Mouse (Mus musculus): ENCODE results near the gene Gm20696. TPM values are rescaled to one million over a fixed set of nuclear protein-coding genes. Genes with fewer than 3 reads are reported as not detected.

Gene Gm20696
- total and polyA plus RNA-seq, 3 experiments: 0.59 TPM; not detected in 2

DNA sequence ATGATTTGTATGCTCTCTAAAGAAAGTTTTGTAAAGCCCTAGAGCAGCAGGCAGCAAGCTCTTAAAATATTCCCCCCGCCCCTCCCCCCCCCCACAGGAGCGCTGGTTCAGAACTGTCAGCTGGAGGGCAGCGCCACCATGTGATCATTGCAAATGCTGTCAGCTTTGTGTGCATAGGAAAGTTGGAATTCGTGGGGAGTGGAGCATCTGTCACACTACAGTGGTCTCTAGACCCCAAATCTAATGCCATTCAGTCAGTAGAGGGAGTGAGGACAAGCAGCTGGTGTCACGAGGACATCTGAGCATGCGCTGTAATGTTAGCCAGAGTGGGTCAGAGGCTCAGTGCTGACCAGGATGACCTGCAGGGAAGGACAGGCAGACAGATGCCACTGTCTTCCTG, 43.0 kb downstream of the Gm20696 start:
- H3K36me3 ChIP-seq (replicated peaks in 1 of 2; ENCODE audit: control insufficient read depth in 1 of 2, insufficient read depth in 1 of 2, low read length in 1 of 2): peaks cover 4 to 21% of the 10 kb centered on the region in 2 experiments
- H3K27me3 ChIP-seq (replicated peaks): no peaks in the 10 kb centered on the region
- peak; percentile 53 for DNase-seq (ENCODE audit: extremely low read depth)
- H3K9me3 ChIP-seq (replicated peaks; ENCODE audit: low read length): no peaks in the 10 kb centered on the region
- peak overlapping the region; percentile 35; the same call in 1 of the 2 replicates for H3K9ac ChIP-seq (ENCODE audit: insufficient read depth, low read depth)
- in situ Hi-C loops (cut with MboI; ENCODE audit: low pct_ligation_motif_present, low pct_unique_long_range_greater_than_20kb, low sequenced_read_pairs): no loop called here
- H3K79me2 ChIP-seq (replicated peaks; ENCODE audit: control insufficient read depth, extremely low read depth, insufficient read depth, poor library complexity, severe bottlenecking): no peaks in the 10 kb centered on the region
- H3K27ac ChIP-seq (ENCODE audit: insufficient read depth, low read depth): no peak overlapping the region
- peak overlapping the region; percentile 32; the same call in 1 of the 2 replicates for H3K4me2 ChIP-seq (ENCODE audit: insufficient read depth, low read depth, poor library complexity, severe bottlenecking)
- TF ChIP-seq NRF1 (IDR thresholded peaks at IDR 0.05; ENCODE audit: low read depth, low read length): no peak
- no peak for TF ChIP-seq ZC3H11A (IDR thresholded peaks at IDR 0.05; ENCODE audit: low read depth, low read length)
- TF ChIP-seq TCF12 (IDR thresholded peaks at IDR 0.05; ENCODE audit: low read depth, low read length): 0 out of 2 replicates have a peak, but pooled peaks have one; percentile 26
- TF ChIP-seq JUN (IDR thresholded peaks at IDR 0.05; ENCODE audit: insufficient read depth, low read depth, low read length): no peak
- TF ChIP-seq UBTF (IDR thresholded peaks at IDR 0.05; ENCODE audit: low read depth, low read length): no peak
- TF ChIP-seq BHLHE40 (IDR thresholded peaks at IDR 0.05; ENCODE audit: low read depth, low read length): no peak
- no peak for TF ChIP-seq ZMIZ1 (IDR thresholded peaks at IDR 0.05; ENCODE audit: low read depth, low read length)
- TF ChIP-seq TBP (conservative IDR thresholded peaks at IDR 0.05; ENCODE audit: low read depth, low read length): no peak
- no peak for TF ChIP-seq SIN3A (IDR thresholded peaks at IDR 0.05; ENCODE audit: low read length)
- TF ChIP-seq ELF1 (IDR thresholded peaks at IDR 0.05; ENCODE audit: low read depth, low read length): no peak
- no peak for TF ChIP-seq E2F4 (IDR thresholded peaks at IDR 0.05; ENCODE audit: insufficient replicate concordance, low read depth, low read length)
- 0 out of 2 replicates have a peak, but pooled peaks have one; percentile 3 for TF ChIP-seq ETS1 (conservative IDR thresholded peaks at IDR 0.05; ENCODE audit: low read depth, low read length)
- TF ChIP-seq ZNF384 (IDR thresholded peaks at IDR 0.05; ENCODE audit: low read depth, low read length): no peak
- TF ChIP-seq IRF4 (IDR thresholded peaks at IDR 0.05; ENCODE audit: low read depth, low read length): no peak
- no peak for TF ChIP-seq RCOR1 (conservative IDR thresholded peaks at IDR 0.05; ENCODE audit: low read depth, low read length)
- TF ChIP-seq PAX5 (IDR thresholded peaks at IDR 0.05; ENCODE audit: low read length): no peak
- no peak for TF ChIP-seq MXI1 (IDR thresholded peaks at IDR 0.05; ENCODE audit: low read depth, low read length)
- TF ChIP-seq MAFK (IDR thresholded peaks at IDR 0.05; ENCODE audit: insufficient replicate concordance, low read length): peak; percentile 10; the same call in 1 of the 2 replicates
- no peak for TF ChIP-seq USF1 (IDR thresholded peaks at IDR 0.05; ENCODE audit: low read depth, low read length)
- TF ChIP-seq SMC3 (IDR thresholded peaks at IDR 0.05; ENCODE audit: low read depth, low read length): peak; percentile 50
- no peak for TF ChIP-seq NELFE (IDR thresholded peaks at IDR 0.05; ENCODE audit: low read depth, low read length)
- peak; percentile 67 for TF ChIP-seq RAD21 (IDR thresholded peaks at IDR 0.05; ENCODE audit: low read depth, low read length)
- no peak for TF ChIP-seq JUND (conservative IDR thresholded peaks at IDR 0.05; ENCODE audit: low read depth, low read length)
- TF ChIP-seq ZKSCAN1 (IDR thresholded peaks at IDR 0.05; ENCODE audit: borderline replicate concordance, low read depth, low read length): no peak
- TF ChIP-seq MYC (IDR thresholded peaks at IDR 0.05; ENCODE audit: low read depth, low read length): no peak
- peak; percentile 85 for TF ChIP-seq CHD2 (IDR thresholded peaks at IDR 0.05; ENCODE audit: low read length)
- no peak for TF ChIP-seq CHD1 (IDR thresholded peaks at IDR 0.05; ENCODE audit: low read depth, low read length)
- TF ChIP-seq POLR2AphosphoS2 (IDR thresholded peaks at IDR 0.05; ENCODE audit: low read depth, low read length): no peak
- TF ChIP-seq EP300 (IDR thresholded peaks at IDR 0.05; ENCODE audit: low read length): no peak
- no peak for TF ChIP-seq USF2 (conservative IDR thresholded peaks at IDR 0.05; ENCODE audit: low read depth, low read length)
- 0 out of 2 replicates have a peak, but pooled peaks have one; percentile 37 for TF ChIP-seq MAX (IDR thresholded peaks at IDR 0.05; ENCODE audit: low read length)
- peak; percentile 90 for TF ChIP-seq MAZ (IDR thresholded peaks at IDR 0.05; ENCODE audit: low read depth, low read length)
- TF ChIP-seq GABPA (IDR thresholded peaks at IDR 0.05; ENCODE audit: insufficient replicate concordance, low read depth, low read length): no peak
- TF ChIP-seq HCFC1 (IDR thresholded peaks at IDR 0.05; ENCODE audit: low read depth, low read length): no peak
- TF ChIP-seq KAT2A (IDR thresholded peaks at IDR 0.05; ENCODE audit: insufficient replicate concordance, low read length): no peak
- TF ChIP-seq MEF2A (IDR thresholded peaks at IDR 0.05; ENCODE audit: borderline replicate concordance, low read depth, low read length): no peak
- no peak for TF ChIP-seq POLR2A (IDR thresholded peaks at IDR 0.05; ENCODE audit: low read depth, low read length)
- peak in 1 of 2 experiments; percentile 73; a peak in 2 of 4 replicates for TF ChIP-seq CTCF (conservative IDR thresholded peaks at IDR 0.05 in 1 of 2, IDR thresholded peaks at IDR 0.05 in 1 of 2; ENCODE audit: low read depth in 2 of 2, low read length in 2 of 2)
- H3K4me1 ChIP-seq (ENCODE audit: control insufficient read depth in 1 of 2, insufficient read depth in 2 of 2): peaks cover 9 to 39% of the 10 kb centered on the region in 2 experiments
- dilution Hi-C loops (cut with MboI; ENCODE audit: extremely low pct_ligation_motif_present, extremely low pct_unique_long_range_greater_than_20kb, low sequenced_read_pairs): no loop called here
- no peak overlapping the region for H3K4me3 ChIP-seq (replicated peaks in 1 of 3; ENCODE audit: low read depth in 2 of 3, low read length in 2 of 3, poor library complexity in 1 of 3)
